8 mouse cellular contexts compared by ENCODE assay signal in the genomic region with DNA sequence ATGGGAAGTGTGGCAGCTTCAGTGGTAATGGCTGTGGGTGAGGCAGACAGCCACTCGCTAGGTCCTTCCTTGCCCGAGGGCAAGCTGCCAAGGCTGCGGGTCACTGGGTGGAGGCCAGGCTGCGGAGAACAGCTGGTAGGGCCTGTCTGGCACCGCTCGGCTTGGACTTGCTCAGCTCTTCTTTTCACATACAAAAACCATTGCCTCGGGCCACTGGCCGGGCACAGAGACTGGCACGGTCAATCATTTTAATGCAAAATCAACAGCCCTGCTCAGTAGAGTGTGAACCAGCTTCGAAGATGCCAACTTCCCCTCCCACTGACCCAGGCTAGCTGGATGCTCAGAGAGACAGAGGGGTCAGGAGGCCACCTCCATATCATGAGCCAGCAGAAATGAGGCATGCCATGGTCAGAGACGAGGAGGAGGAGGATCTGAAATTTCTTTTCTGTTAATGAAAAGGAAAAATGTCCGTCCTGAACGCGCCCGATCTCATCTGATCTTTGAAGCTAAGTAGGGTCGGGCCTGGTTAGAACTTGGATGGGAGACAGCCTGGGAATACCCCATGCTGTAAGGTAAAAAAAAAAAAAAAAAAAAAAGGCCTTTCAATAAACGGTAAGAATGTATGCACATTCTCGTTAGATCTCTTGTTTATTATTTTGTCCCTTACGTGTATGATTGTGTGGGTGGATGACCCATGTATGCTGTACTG. TPM values are rescaled to one million over a fixed set of nuclear protein-coding genes. Genes with fewer than 3 reads are reported as not detected.
DNase-seq lines count a peak whose midpoint lies in the region; ATAC-seq and TF ChIP-seq lines count a peak whose summit lies in the region.

No protein-coding gene starts in this region.

- no peaks in the 10 kb centered on the region for H3K9me3 ChIP-seq in hindbrain, embryonic 16.5 days (ENCODE audit: control insufficient read depth, low read length)
- H3K9me3 ChIP-seq in limb, embryonic 10.5 days (replicated peaks) = no peaks in the 10 kb centered on the region

- H3K27ac ChIP-seq in hindbrain, embryonic 16.5 days (ENCODE audit: low read depth, low read length) = no peak overlapping the region
- H3K27ac ChIP-seq in left cerebral cortex, adult 2 months = no peak overlapping the region
- H3K27ac ChIP-seq in limb, embryonic 10.5 days = no peak overlapping the region

- no peak overlapping the region for H3K9ac ChIP-seq in hindbrain, embryonic 16.5 days (ENCODE audit: low read depth, low read length)

- no peaks in the 10 kb centered on the region for H3K36me3 ChIP-seq in hindbrain, embryonic 16.5 days (ENCODE audit: control insufficient read depth, insufficient read depth, low read length)
- no peaks in the 10 kb centered on the region for H3K36me3 ChIP-seq in limb, embryonic 10.5 days

- H3K27me3 ChIP-seq in hindbrain, embryonic 16.5 days (replicated peaks; ENCODE audit: control insufficient read depth, insufficient read depth, low read length) = no peaks in the 10 kb centered on the region
- no peaks in the 10 kb centered on the region for H3K27me3 ChIP-seq in limb, embryonic 10.5 days (ENCODE audit: low read depth, poor library complexity, severe bottlenecking)

- no peak for TF ChIP-seq CTCF in left cerebral cortex, adult 2 months (IDR thresholded peaks at IDR 0.05)

- no peak overlapping the region for H3K4me3 ChIP-seq in hindbrain, embryonic 16.5 days (ENCODE audit: low read length)
- no peak overlapping the region for H3K4me3 ChIP-seq in left cerebral cortex, adult 2 months
- no peak overlapping the region for H3K4me3 ChIP-seq in limb, embryonic 10.5 days

- DNase-seq in Muller cell, postnatal 12 days (ENCODE audit: inconsistent ontology term) = peak; percentile 98
- DNase-seq in adrenal gland, postnatal 36 days = peak; percentile 81 to 87
- DNase-seq in frontal cortex, postnatal 10 days (ENCODE audit: low spot score in 2 of 2) = peak; percentile 32 to 38
- peak; percentile 28 to 38 for DNase-seq in left cerebral cortex, adult 2 months (ENCODE audit: extremely low spot score in 1 of 2, low spot score in 2 of 2)
- peak; percentile 80 for DNase-seq in ovary, adult 18-20 months (ENCODE audit: low spot score)
- no peak for DNase-seq in limb, embryonic 10.5 days (ENCODE audit: low spot score)
- DNase-seq in MN1 (ENCODE audit: low spot score) = no peak

- peak; percentile 94 for ATAC-seq in hindbrain, embryonic 16.5 days

- WGBS in hindbrain, embryonic 16.5 days = 60% methylated on average over 19 of the region's 19 CpGs
- 91% methylated on average over 19 of the region's 19 CpGs for WGBS in limb, embryonic 10.5 days

- H3K4me2 ChIP-seq in hindbrain, embryonic 16.5 days (ENCODE audit: low read length) = no peak overlapping the region

- intact Hi-C loops in left cerebral cortex, adult 2 months (cut with DNase I) = no loop called here

- H3K4me1 ChIP-seq in hindbrain, embryonic 16.5 days (ENCODE audit: control insufficient read depth, insufficient read depth, low read depth, low read length) = no peaks in the 10 kb centered on the region
- no peaks in the 10 kb centered on the region for H3K4me1 ChIP-seq in limb, embryonic 10.5 days

RNA-seq across cellular contexts. Expression of a gene that starts 48.0 kb away (rescaled TPM):
- total RNA-seq in adrenal gland, postnatal 36 days (2021) = 1 to 10 TPM; 2.9 to 4.5 TPM
- 0.46 and 0.60 TPM in 2 replicates for polyA plus RNA-seq in hindbrain, embryonic 16.5 days (2015; fragmentation: Nextera tagmentation; extraction: Ambion mirVana)
- total RNA-seq in left cerebral cortex, adult 2 months (2021) = under 1 TPM; 0.75 to 0.86 TPM
- 0.03 and 0.04 TPM in 2 replicates for polyA plus RNA-seq in limb, embryonic 10.5 days (2016; fragmentation: Nextera tagmentation; extraction: Ambion mirVana)

RNA-seq across cellular contexts. Expression of a gene that starts 48.0 kb away (rescaled TPM):
- 1 to 10 TPM; 7.0 to 8.6 TPM for total RNA-seq in adrenal gland, postnatal 36 days (2021)
- polyA plus RNA-seq in hindbrain, embryonic 16.5 days (2015; fragmentation: Nextera tagmentation; extraction: Ambion mirVana) = 0.25 and 0.41 TPM in 2 replicates
- 1 to 10 TPM; 2.5 to 2.9 TPM for total RNA-seq in left cerebral cortex, adult 2 months (2021)
- polyA plus RNA-seq in limb, embryonic 10.5 days (2016; fragmentation: Nextera tagmentation; extraction: Ambion mirVana) = 0.05 TPM in 1 of 2 replicates, not detected in the other

Comparison
In these comparisons a context has a peak if more than half of its experiments do, and no peak if none do; other contexts are left out.
1. DNase-seq: peak in Muller cell, postnatal 12 days (single experiment), adrenal gland, postnatal 36 days (2 of 2), frontal cortex, postnatal 10 days (2 of 2), left cerebral cortex, adult 2 months (2 of 2) and ovary, adult 18-20 months (single experiment); none in limb, embryonic 10.5 days (single experiment) and MN1 (single experiment).